Mouse (Mus musculus): ENCODE measurements around the gene Nup54.

- no peak for TF ChIP-seq POLR2A (IDR thresholded peaks at IDR 0.05; ENCODE audit: control insufficient read depth, extremely low read depth, insufficient read depth, low read length, poor library complexity)
- TF ChIP-seq CTCF (IDR thresholded peaks at IDR 0.05; ENCODE audit: borderline replicate concordance, control insufficient read depth, extremely low read depth, insufficient read depth, low read length, poor library complexity): no peak
Measured at GRCm38 (mm10) chr5:92468234-92468633, 33.2 kb upstream of the Nup54 start.

All from thymus, adult 2 months (tissue).